Mouse (Mus musculus) thymus, postnatal 14 days (tissue): ENCODE measurements at regions not wholly inside any gene's neighbourhood (a gene's known extent, or its start where the extent isn't known, plus 50 kb on each side); places are given as distances from the start of the nearest gene placed in this dataset.

Source experiments
- DNase-seq: peaks from one replicate; pipeline ENCODE4 v3.0.0; 2021

GRCm38 (mm10) chr11:44243184-44243583 lies 156.7 kb upstream of the Il12b start:
- DNase-seq, result no peak

GRCm38 (mm10) chr11:44251821-44252220 lies 148.0 kb upstream of the Il12b start:
- DNase-seq, result no peak

- DNase-seq, result no peak
Measured at GRCm38 (mm10) chr11:44260376-44261111, 139.3 kb upstream of the Il12b start.

GRCm38 (mm10) chr11:44261657-44262056 lies 138.2 kb upstream of the Il12b start:
- no peak for DNase-seq

GRCm38 (mm10) chr11:44262571-44262970 lies 137.3 kb upstream of the Il12b start:
- DNase-seq, result no peak

GRCm38 (mm10) chr11:44272268-44272667 lies 127.6 kb upstream of the Il12b start:
- DNase-seq, result no peak

- DNase-seq, result no peak
Measured at GRCm38 (mm10) chr11:44278521-44279208, 121.2 kb upstream of the Il12b start.

GRCm38 (mm10) chr11:44285961-44286360 lies 113.9 kb upstream of the Il12b start:
- no peak for DNase-seq

GRCm38 (mm10) chr11:44288825-44289224 lies 111.0 kb upstream of the Il12b start:
- no peak for DNase-seq

GRCm38 (mm10) chr11:44303786-44304185 lies 96.1 kb upstream of the Il12b start:
- DNase-seq, result no peak

GRCm38 (mm10) chr11:44316061-44316460 lies 83.8 kb upstream of the Il12b start:
- DNase-seq, result no peak

GRCm38 (mm10) chr11:44319136-44319535 lies 80.7 kb upstream of the Il12b start:
- DNase-seq, result no peak

- no peak for DNase-seq
Measured at GRCm38 (mm10) chr11:44323314-44323713, 76.5 kb upstream of the Il12b start.

GRCm38 (mm10) chr11:44325066-44325465 lies 74.8 kb upstream of the Il12b start:
- no peak for DNase-seq

GRCm38 (mm10) chr11:44325525-44325924 lies 74.3 kb upstream of the Il12b start:
- DNase-seq, result no peak

- no peak for DNase-seq
Measured at GRCm38 (mm10) chr11:44329503-44329902, 70.4 kb upstream of the Il12b start.

GRCm38 (mm10) chr11:44330438-44330837 lies 69.4 kb upstream of the Il12b start:
- DNase-seq, result no peak

- peak; percentile 66 for DNase-seq
Measured at GRCm38 (mm10) chr11:44330851-44331773, 68.8 kb upstream of the Il12b start.

- DNase-seq, result no peak
Measured at GRCm38 (mm10) chr11:44331774-44332129, 68.1 kb upstream of the Il12b start.

GRCm38 (mm10) chr11:44340531-44340930 lies 59.3 kb upstream of the Il12b start:
- no peak for DNase-seq

GRCm38 (mm10) chr11:44348308-44348707 lies 51.6 kb upstream of the Il12b start:
- no peak for DNase-seq

GRCm38 (mm10) chr11:44349546-44349945 lies 50.3 kb upstream of the Il12b start:
- DNase-seq, result no peak
